Mouse (Mus musculus) MEL (cell line): ENCODE measurements around the gene Acvr1b. TPM values are rescaled to one million over a fixed set of nuclear protein-coding genes. Genes with fewer than 3 reads are reported as not detected.
A peak's percentile ranks its signal among the peaks of the same experiment; 100 is the strongest.

Source experiments
- DNase-seq: peaks from one replicate; pipeline ENCODE4 v3.0.0; 2011; ENCODE audit warnings: low read depth, low spot score
- H3K27ac ChIP-seq: 2 replicates; pipeline ENCODE4 v1.5.1; 2012; ENCODE audit warnings: low read depth, mild to moderate bottlenecking, control low read depth, low read length, moderate library complexity; ENCODE audit not compliant: control insufficient read depth
- H3K27me3 ChIP-seq, 2 experiments: fragments of 150-350 bp in 1 of 2; sonication (generic) in 1 of 2; 2 replicates each; pipeline ENCODE4 v1.6.1; 2012; ENCODE audit warnings: low read length in 2 of 2, mild to moderate bottlenecking in 2 of 2, improper control_type of control experiment in 1 of 2, moderate library complexity in 1 of 2; ENCODE audit not compliant: insufficient read depth in 2 of 2, control insufficient read depth in 1 of 2
- H3K36me3 ChIP-seq, 2 experiments: 2 replicates each; pipeline ENCODE4 v1.6.1; 2012 to 2014; ENCODE audit warnings: low read length in 2 of 2, improper control_type of control experiment in 1 of 2, inconsistent platforms in 1 of 2, mild to moderate bottlenecking in 1 of 2; ENCODE audit not compliant: insufficient read depth in 2 of 2, control insufficient read depth in 1 of 2
- H3K4me1 ChIP-seq, 2 experiments: fragments of 150-350 bp in 1 of 2; sonication (generic) in 1 of 2; 2 replicates each; pipeline ENCODE4 v1.6.1; 2012; ENCODE audit warnings: low read length in 2 of 2, improper control_type of control experiment in 1 of 2, mild to moderate bottlenecking in 1 of 2; ENCODE audit not compliant: insufficient read depth in 2 of 2, control insufficient read depth in 1 of 2
- H3K4me3 ChIP-seq, 2 experiments: fragments of 150-350 bp in 1 of 2; sonication (generic) in 1 of 2; 2 replicates each; pipeline ENCODE4 v1.5.1; 2012; ENCODE audit warnings: low read depth in 2 of 2, low read length in 2 of 2, mild to moderate bottlenecking in 2 of 2, moderate library complexity in 2 of 2, control low read depth in 1 of 2, improper control_type of control experiment in 1 of 2; ENCODE audit not compliant: control insufficient read depth in 1 of 2, insufficient read depth in 1 of 2
- H3K79me2 ChIP-seq: 2 replicates; pipeline ENCODE4 v1.6.1; 2012; ENCODE audit warnings: mild to moderate bottlenecking, low read length, moderate library complexity; ENCODE audit not compliant: control insufficient read depth, poor library complexity, insufficient read depth
- H3K9ac ChIP-seq: 2 replicates; pipeline ENCODE4 v1.6.1; 2012; ENCODE audit warnings: low read depth, mild to moderate bottlenecking, control low read depth, low read length, moderate library complexity; ENCODE audit not compliant: control insufficient read depth, poor library complexity, severe bottlenecking
- H3K9me3 ChIP-seq: fragments of 150-350 bp; sonication (generic); replicated peaks from 2 replicates; pipeline ENCODE4 v1.6.1; 2012; ENCODE audit warnings: mild to moderate bottlenecking, low read length, improper control_type of control experiment, moderate library complexity; ENCODE audit not compliant: insufficient read depth
- BHLHE40 ChIP-seq: IDR thresholded peaks from 2 replicates; pipeline ENCODE4 v1.6.1; 2012; ENCODE audit warnings: low read depth, mild to moderate bottlenecking, inconsistent platforms, low read length, improper control_type of control experiment, borderline replicate concordance
- CTCF ChIP-seq, 3 experiments: IDR thresholded peaks in 2 of 3; conservative IDR thresholded peaks in 1 of 3; 2 replicates each; pipeline ENCODE4 v1.5.1; 2011 to 2012; ENCODE audit warnings: low read length in 3 of 3, low read depth in 2 of 3, mild to moderate bottlenecking in 2 of 3, improper control_type of control experiment in 1 of 3, inconsistent platforms in 1 of 3, mixed read lengths in 1 of 3, moderate library complexity in 1 of 3; ENCODE audit not compliant: control insufficient read depth in 1 of 3, insufficient read depth in 1 of 3, poor library complexity in 1 of 3, severe bottlenecking in 1 of 3
- GATA1 ChIP-seq: IDR thresholded peaks from 2 replicates; pipeline ENCODE4 v1.6.1; 2011; ENCODE audit warnings: low read depth, low read length, improper control_type of control experiment
- MAX ChIP-seq: IDR thresholded peaks from 2 replicates; pipeline ENCODE4 v1.6.1; 2011; ENCODE audit warnings: low read length, improper control_type of control experiment
- MXI1 ChIP-seq: IDR thresholded peaks from 2 replicates; pipeline ENCODE4 v1.6.1; 2011; ENCODE audit warnings: mild to moderate bottlenecking, low read depth, low read length, improper control_type of control experiment
- MYC ChIP-seq: IDR thresholded peaks from 2 replicates; pipeline ENCODE4 v1.6.1; 2011; ENCODE audit warnings: low read depth, mild to moderate bottlenecking, low read length, improper control_type of control experiment, moderate library complexity
- POLR2A ChIP-seq, 2 experiments: IDR thresholded peaks; 2 replicates each; pipeline ENCODE4 v1.6.1; 2011 to 2012; ENCODE audit warnings: low read length in 2 of 2, mild to moderate bottlenecking in 2 of 2, control low read depth in 1 of 2, improper control_type of control experiment in 1 of 2, low read depth in 1 of 2, moderate library complexity in 1 of 2; ENCODE audit not compliant: control insufficient read depth in 1 of 2, insufficient read depth in 1 of 2, poor library complexity in 1 of 2
- POLR2AphosphoS2 ChIP-seq: IDR thresholded peaks from 2 replicates; pipeline ENCODE4 v1.6.1; 2011; ENCODE audit warnings: low read length, improper control_type of control experiment
- RAD21 ChIP-seq: IDR thresholded peaks from 2 replicates; pipeline ENCODE4 v1.6.1; 2011; ENCODE audit warnings: mild to moderate bottlenecking, low read depth, low read length, improper control_type of control experiment
- RCOR1 ChIP-seq: IDR thresholded peaks from 2 replicates; pipeline ENCODE4 v1.6.1; 2012; ENCODE audit warnings: low read depth, mild to moderate bottlenecking, inconsistent platforms, low read length, improper control_type of control experiment
- TCF12 ChIP-seq: IDR thresholded peaks from 2 replicates; pipeline ENCODE4 v1.6.1; 2014; ENCODE audit warnings: low read depth, mild to moderate bottlenecking, inconsistent platforms, low read length, improper control_type of control experiment, moderate library complexity
- USF2 ChIP-seq, 2 experiments: IDR thresholded peaks; 2 replicates each; pipeline ENCODE4 v1.6.1; 2011 to 2012; ENCODE audit warnings: improper control_type of control experiment in 2 of 2, low read length in 2 of 2, borderline replicate concordance in 1 of 2, inconsistent platforms in 1 of 2, low read depth in 1 of 2, mild to moderate bottlenecking in 1 of 2; ENCODE audit not compliant: insufficient read depth in 1 of 2
- ZNF384 ChIP-seq: IDR thresholded peaks from 2 replicates; pipeline ENCODE4 v1.6.1; 2012; ENCODE audit warnings: low read depth, mild to moderate bottlenecking, inconsistent platforms, low read length, improper control_type of control experiment
- polyA plus RNA-seq, 2 experiments: library from polyadenylated mRNA; stranded (reverse) in 1 of 2; unstranded in 1 of 2; fragments of >175 nt in 1 of 2; fragments of >200 nt in 1 of 2; gene quantifications; 2 replicates each; pipeline versions ENCODE4 v1.2.1 to v1.2.4; 2012; ENCODE audit warnings: low replicate concordance in 2 of 2, low read depth in 1 of 2; ENCODE audit not compliant: insufficient read length in 2 of 2, insufficient read depth in 1 of 2, missing spikeins in 1 of 2
- total RNA-seq: library from RNA; depleted of rRNA; stranded (reverse); fragments of 300-350 nt; gene quantifications from 2 replicates; pipeline ENCODE4 v1.2.3, GENCODE M21; 2012

Gene Acvr1b
- total and polyA plus RNA-seq, 3 experiments = 10.4 to 13.2 TPM; not detected in 1

- TF ChIP-seq MYC (no peak), ZNF384 (no peak), BHLHE40 (no peak)
These were observed 47.6 kb downstream of the Acvr1b start (continued) for GRCm38 (mm10) chr15:101221298-101222104.

- TF ChIP-seq RAD21 (no peak), POLR2AphosphoS2 (no peak), GATA1 (no peak), MXI1 (no peak), POLR2A (IDR thresholded peaks at IDR 0.05; ENCODE audit: control insufficient read depth in 1 of 2, insufficient read depth in 1 of 2, low read depth in 1 of 2, low read length in 2 of 2, poor library complexity in 1 of 2) (0 out of 4 replicates have a peak, but pooled peaks of 1 of the 2 experiments have one; percentile 8), CTCF (IDR thresholded peaks at IDR 0.05 in 2 of 3, conservative IDR thresholded peaks at IDR 0.05 in 1 of 3; ENCODE audit: control insufficient read depth in 1 of 3, insufficient read depth in 1 of 3, low read depth in 2 of 3, low read length in 3 of 3, poor library complexity in 1 of 3, severe bottlenecking in 1 of 3) (no peak), TCF12 (no peak), RCOR1 (no peak)
- Histone ChIP-seq H3K36me3 (peaks cover 0 to 4% of the 10 kb centered on the region in 2 experiments; a peak in 1 of 4 replicates), H3K9ac (no peak overlapping the region), H3K79me2 (no peaks in the 10 kb centered on the region), H3K4me3 (peak overlapping the region; percentile 1 to 81; a peak in 2 of 4 replicates), H3K27ac (no peak overlapping the region), H3K9me3 (no peaks in the 10 kb centered on the region), H3K27me3 (no peaks in the 10 kb centered on the region), H3K4me1 (peaks cover 4 to 15% of the 10 kb centered on the region in 2 experiments; a peak in 3 of 4 replicates)
- DNase-seq = peak; percentile 44
These were observed 49.1 kb downstream of the Acvr1b start for GRCm38 (mm10) chr15:101222897-101223482.

GRCm38 (mm10) chr15:101223596-101223995 is 49.7 kb downstream of the Acvr1b start:
- Histone ChIP-seq H3K79me2 (no peaks in the 10 kb centered on the region), H3K4me1 (peaks cover 4 to 15% of the 10 kb centered on the region in 2 experiments; a peak in 3 of 4 replicates), H3K36me3 (peaks cover 0 to 4% of the 10 kb centered on the region in 2 experiments; a peak in 1 of 4 replicates), H3K27ac (no peak overlapping the region), H3K27me3 (no peaks in the 10 kb centered on the region), H3K4me3 (peak overlapping the region; percentile 75 to 81), H3K9ac (peak overlapping the region; percentile 84), H3K9me3 (no peaks in the 10 kb centered on the region)
- TF ChIP-seq USF2 (IDR thresholded peaks at IDR 0.05; ENCODE audit: borderline replicate concordance in 1 of 2, insufficient read depth in 1 of 2, low read depth in 1 of 2, low read length in 2 of 2) (no peak), MAX (0 out of 2 replicates have a peak, but pooled peaks have one; percentile 2)
- DNase-seq = no peak
